Mouse (Mus musculus): ENCODE results near the gene Gcm1. TPM values are rescaled to one million over a fixed set of nuclear protein-coding genes. Genes with fewer than 3 reads are reported as not detected.

The Gcm1 gene
- polyA plus RNA-seq, 1 experiment: not detected

- no peak overlapping the region for H3K27ac ChIP-seq (ENCODE audit: insufficient read depth, low read depth, low read length)
- WGBS: 83% methylated on average over 5 of the region's 5 CpGs
- TF ChIP-seq POLR2A (IDR thresholded peaks at IDR 0.05; ENCODE audit: insufficient read depth, low read depth, low read length): no peak
- H3K4me3 ChIP-seq (ENCODE audit: insufficient read depth, low read depth, low read length): no peak overlapping the region
- peaks cover 3% of the 10 kb centered on the region for H3K4me1 ChIP-seq (ENCODE audit: control insufficient read depth, insufficient read depth, low read length)
Observed at GRCm38 (mm10) chr9:78035296-78035695, 16.4 kb upstream of the Gcm1 start.

GRCm38 (mm10) chr9:78035831-78036230, 15.9 kb upstream of the Gcm1 start:
- peaks cover 3% of the 10 kb centered on the region for H3K4me1 ChIP-seq (ENCODE audit: control insufficient read depth, insufficient read depth, low read length)
- TF ChIP-seq CTCF (IDR thresholded peaks at IDR 0.05; ENCODE audit: insufficient read depth, low read depth, low read length): no peak
- no peak for TF ChIP-seq POLR2A (IDR thresholded peaks at IDR 0.05; ENCODE audit: insufficient read depth, low read depth, low read length)
- 94% methylated on average over 8 of the region's 8 CpGs for WGBS
- no peak overlapping the region for H3K27ac ChIP-seq (ENCODE audit: insufficient read depth, low read depth, low read length)
- H3K4me3 ChIP-seq (ENCODE audit: insufficient read depth, low read depth, low read length): no peak overlapping the region

- H3K27ac ChIP-seq (ENCODE audit: insufficient read depth, low read depth, low read length): no peak overlapping the region
- H3K4me3 ChIP-seq (ENCODE audit: insufficient read depth, low read depth, low read length): no peak overlapping the region
- no peak for TF ChIP-seq POLR2A (IDR thresholded peaks at IDR 0.05; ENCODE audit: insufficient read depth, low read depth, low read length)
- TF ChIP-seq CTCF (IDR thresholded peaks at IDR 0.05; ENCODE audit: insufficient read depth, low read depth, low read length): peak; percentile 98
- H3K4me1 ChIP-seq (ENCODE audit: control insufficient read depth, insufficient read depth, low read length): peaks cover 3% of the 10 kb centered on the region
- WGBS: 28% methylated on average over 18 of the region's 18 CpGs
Observed at GRCm38 (mm10) chr9:78038755-78039489, 12.8 kb upstream of the Gcm1 start.

- Histone ChIP-seq H3K4me1 (ENCODE audit: control insufficient read depth, insufficient read depth, low read length) (no peaks in the 10 kb centered on the region), H3K27ac (ENCODE audit: insufficient read depth, low read depth, low read length) (no peak overlapping the region), H3K4me3 (ENCODE audit: insufficient read depth, low read depth, low read length) (no peak overlapping the region)
- TF ChIP-seq CTCF (IDR thresholded peaks at IDR 0.05; ENCODE audit: insufficient read depth, low read depth, low read length) (no peak), POLR2A (IDR thresholded peaks at IDR 0.05; ENCODE audit: insufficient read depth, low read depth, low read length) (no peak)
- 81% methylated on average over 6 of the region's 6 CpGs for WGBS
Observed at GRCm38 (mm10) chr9:78045171-78045570, 6.6 kb upstream of the Gcm1 start.

- H3K27ac ChIP-seq (ENCODE audit: insufficient read depth, low read depth, low read length): no peak overlapping the region
- TF ChIP-seq POLR2A (IDR thresholded peaks at IDR 0.05; ENCODE audit: insufficient read depth, low read depth, low read length) (no peak), CTCF (IDR thresholded peaks at IDR 0.05; ENCODE audit: insufficient read depth, low read depth, low read length) (no peak)
- WGBS: 72% methylated on average over 20 of the region's 20 CpGs
- no peak overlapping the region for H3K4me3 ChIP-seq (ENCODE audit: insufficient read depth, low read depth, low read length)
- no peaks in the 10 kb centered on the region for H3K4me1 ChIP-seq (ENCODE audit: control insufficient read depth, insufficient read depth, low read length)
Observed at GRCm38 (mm10) chr9:78046755-78047154, 5.0 kb upstream of the Gcm1 start.

- TF ChIP-seq POLR2A (IDR thresholded peaks at IDR 0.05; ENCODE audit: insufficient read depth, low read depth, low read length) (no peak), CTCF (IDR thresholded peaks at IDR 0.05; ENCODE audit: insufficient read depth, low read depth, low read length) (no peak)
- no peak overlapping the region for H3K4me3 ChIP-seq (ENCODE audit: insufficient read depth, low read depth, low read length)
- 56% methylated on average over 5 of the region's 5 CpGs for WGBS
- H3K27ac ChIP-seq (ENCODE audit: insufficient read depth, low read depth, low read length): no peak overlapping the region
- H3K4me1 ChIP-seq (ENCODE audit: control insufficient read depth, insufficient read depth, low read length): no peaks in the 10 kb centered on the region
Observed at GRCm38 (mm10) chr9:78050452-78050970, 1.2 kb upstream of the Gcm1 start.

GRCm38 (mm10) chr9:78053821-78054220, 2.1 kb downstream of the Gcm1 start:
- no peak overlapping the region for H3K27ac ChIP-seq (ENCODE audit: insufficient read depth, low read depth, low read length)
- no peak for TF ChIP-seq CTCF (IDR thresholded peaks at IDR 0.05; ENCODE audit: insufficient read depth, low read depth, low read length)
- no peak for TF ChIP-seq POLR2A (IDR thresholded peaks at IDR 0.05; ENCODE audit: insufficient read depth, low read depth, low read length)
- WGBS: 87% methylated on average over 8 of the region's 8 CpGs
- no peak overlapping the region for H3K4me3 ChIP-seq (ENCODE audit: insufficient read depth, low read depth, low read length)
- no peaks in the 10 kb centered on the region for H3K4me1 ChIP-seq (ENCODE audit: control insufficient read depth, insufficient read depth, low read length)

- TF ChIP-seq POLR2A (IDR thresholded peaks at IDR 0.05; ENCODE audit: insufficient read depth, low read depth, low read length) (no peak), CTCF (IDR thresholded peaks at IDR 0.05; ENCODE audit: insufficient read depth, low read depth, low read length) (no peak)
- 90% methylated on average over 3 of the region's 3 CpGs for WGBS
- H3K4me1 ChIP-seq (ENCODE audit: control insufficient read depth, insufficient read depth, low read length): no peaks in the 10 kb centered on the region
- no peak overlapping the region for H3K4me3 ChIP-seq (ENCODE audit: insufficient read depth, low read depth, low read length)
- H3K27ac ChIP-seq (ENCODE audit: insufficient read depth, low read depth, low read length): no peak overlapping the region
Observed at GRCm38 (mm10) chr9:78054298-78054697, 2.6 kb downstream of the Gcm1 start.

GRCm38 (mm10) chr9:78059525-78060120, 7.9 kb downstream of the Gcm1 start:
- H3K4me1 ChIP-seq (ENCODE audit: control insufficient read depth, insufficient read depth, low read length): no peaks in the 10 kb centered on the region
- no peak overlapping the region for H3K27ac ChIP-seq (ENCODE audit: insufficient read depth, low read depth, low read length)
- no peak overlapping the region for H3K4me3 ChIP-seq (ENCODE audit: insufficient read depth, low read depth, low read length)
- TF ChIP-seq CTCF (IDR thresholded peaks at IDR 0.05; ENCODE audit: insufficient read depth, low read depth, low read length): no peak
- TF ChIP-seq POLR2A (IDR thresholded peaks at IDR 0.05; ENCODE audit: insufficient read depth, low read depth, low read length): no peak
- 86% methylated on average over 16 of the region's 16 CpGs for WGBS

All from olfactory bulb, adult 2 months (tissue).